Mouse (Mus musculus) hindbrain, embryonic 16.5 days (tissue): ENCODE measurements around the gene Wrap73. TPM values are rescaled to one million over a fixed set of nuclear protein-coding genes. Genes with fewer than 3 reads are reported as not detected.

Experiments
- ATAC-seq: fragments of 200-750 bp; cut with Nextera tagmentation; 2 replicates; pipeline ENCODE4 v1.8.0; 2017; ENCODE audit warnings: moderate TSS enrichment, moderate library complexity
- H3K27ac ChIP-seq: fragments of 300-500 bp; sonication (generic); 2 replicates; pipeline ENCODE4 v1.5.1; 2014; ENCODE audit warnings: low read depth, mild to moderate bottlenecking, control low read depth, low read length, moderate library complexity
- H3K27me3 ChIP-seq: fragments of 300-500 bp; sonication (generic); replicated peaks from 2 replicates; pipeline ENCODE4 v1.6.1; 2014; ENCODE audit warnings: low read length; ENCODE audit not compliant: control insufficient read depth, insufficient read depth
- H3K36me3 ChIP-seq: fragments of 300-500 bp; sonication (generic); 2 replicates; pipeline ENCODE4 v1.6.1; 2014; ENCODE audit warnings: mild to moderate bottlenecking, low read length, moderate library complexity, mixed read lengths; ENCODE audit not compliant: control insufficient read depth, insufficient read depth
- H3K4me1 ChIP-seq: fragments of 300-500 bp; sonication (generic); 2 replicates; pipeline ENCODE4 v1.6.1; 2014; ENCODE audit warnings: low read depth, low read length; ENCODE audit not compliant: control insufficient read depth, insufficient read depth
- H3K4me2 ChIP-seq: fragments of 300-500 bp; sonication (generic); 2 replicates; pipeline ENCODE4 v1.6.1; 2014; ENCODE audit warnings: mild to moderate bottlenecking, low read length, control low read depth, moderate library complexity
- H3K4me3 ChIP-seq: fragments of 300-500 bp; sonication (generic); 2 replicates; pipeline ENCODE4 v1.5.1; 2014; ENCODE audit warnings: mild to moderate bottlenecking, low read length, control low read depth, moderate library complexity
- H3K9ac ChIP-seq: fragments of 300-500 bp; sonication (generic); 2 replicates; pipeline ENCODE4 v1.6.1; 2014; ENCODE audit warnings: low read depth, mild to moderate bottlenecking, control low read depth, low read length, moderate library complexity
- H3K9me3 ChIP-seq: fragments of 300-500 bp; sonication (generic); 2 replicates; pipeline ENCODE4 v1.6.1; 2014; ENCODE audit warnings: mild to moderate bottlenecking, low read length, moderate library complexity; ENCODE audit not compliant: control insufficient read depth
- WGBS: fragments of 180-500 bp; shearing (Covaris S2); extraction: QIAGEN DNeasy Blood & Tissue Kit; methylation state at CpG from one replicate; pipeline ENCODE4 v1.1.7; 2014; 5-methylcytosine and 5-hydroxymethylcytosine counted together
- polyA plus RNA-seq: library from polyadenylated mRNA; unstranded; fragments of >200 nt; fragmentation: Nextera tagmentation; extraction: Ambion mirVana; gene quantifications from 2 replicates; pipeline ENCODE4 v1.2.1, GENCODE M21; 2015

Wrap73 gene
- polyA plus RNA-seq, 1 experiment from 2014 or later: 45.2 TPM

DNA sequence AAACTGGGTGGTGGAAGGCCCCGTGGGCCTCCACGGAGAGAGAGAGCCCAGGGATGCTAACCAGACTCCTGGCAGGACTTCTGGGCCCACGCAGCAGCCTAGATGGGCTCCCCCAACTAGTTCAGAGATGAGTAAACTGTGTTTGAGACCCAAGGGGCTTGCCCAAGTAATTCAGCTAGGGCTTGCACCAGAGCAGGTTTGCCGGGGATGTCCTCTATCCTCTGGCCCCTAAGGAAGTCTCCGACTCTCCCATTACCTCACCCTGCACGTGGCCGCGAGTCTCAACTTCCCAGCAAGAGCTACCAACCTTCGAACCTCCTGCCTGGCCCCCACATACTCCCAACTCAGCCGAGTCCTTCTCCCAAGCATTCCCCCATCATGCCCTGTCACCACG lies 32.3 kb upstream of the Wrap73 start:
- no peak overlapping the region for H3K9ac ChIP-seq
- WGBS: 84% methylated on average over 11 of the region's 11 CpGs
- H3K27me3 ChIP-seq: no peaks in the 10 kb centered on the region
- no peaks in the 10 kb centered on the region for H3K9me3 ChIP-seq
- no peak for ATAC-seq
- H3K27ac ChIP-seq: peak overlapping the region; percentile 48; the same call in 1 of the 2 replicates
- no peaks in the 10 kb centered on the region; the same call in 1 of the 2 replicates for H3K4me1 ChIP-seq
- H3K4me3 ChIP-seq: no peak overlapping the region
- no peaks in the 10 kb centered on the region for H3K36me3 ChIP-seq
- peak overlapping the region; percentile 15; the same call in 1 of the 2 replicates for H3K4me2 ChIP-seq

GRCm38 (mm10) chr4:154116421-154116820 lies 25.8 kb upstream of the Wrap73 start:
- no peak for ATAC-seq

DNA sequence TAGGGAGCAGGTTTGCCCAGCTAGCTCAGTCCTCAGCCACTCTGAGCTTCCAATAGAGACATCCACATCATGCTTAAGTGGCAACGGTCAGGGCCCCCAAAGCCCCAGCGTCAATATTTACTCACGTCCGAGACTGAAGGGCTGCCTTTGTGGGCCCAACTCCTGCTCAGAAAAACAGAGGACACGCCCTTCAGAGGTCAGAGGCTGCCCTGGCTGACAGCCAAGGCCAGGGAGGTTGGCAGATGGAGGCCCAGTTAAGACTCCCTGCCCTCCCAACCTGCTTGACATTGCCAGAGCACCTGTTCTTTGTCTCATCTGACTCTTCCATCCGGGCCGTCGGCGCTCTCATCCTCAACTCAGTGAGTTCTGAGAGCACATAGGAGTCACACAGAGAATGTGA lies 23.4 kb upstream of the Wrap73 start:
- 74% methylated on average over 9 of the region's 9 CpGs for WGBS

More at GRCm38 (mm10) chr4:154116421-154116820, 25.8 kb upstream of the Wrap73 start:
- Histone ChIP-seq H3K9me3 (no peaks in the 10 kb centered on the region), H3K4me1 (no peaks in the 10 kb centered on the region), H3K27me3 (no peaks in the 10 kb centered on the region), H3K4me2 (no peak overlapping the region), H3K27ac (no peak overlapping the region), H3K36me3 (no peaks in the 10 kb centered on the region), H3K4me3 (no peak overlapping the region), H3K9ac (no peak overlapping the region)
- 29% methylated on average over 7 of the region's 7 CpGs for WGBS

GRCm38 (mm10) chr4:154119208-154119607 lies 23.0 kb upstream of the Wrap73 start:
- no peak for ATAC-seq

More for the DNA sequence above, 23.4 kb upstream of the Wrap73 start:
- H3K9ac ChIP-seq: no peak overlapping the region
- no peak overlapping the region for H3K27ac ChIP-seq
- no peaks in the 10 kb centered on the region for H3K9me3 ChIP-seq
- no peaks in the 10 kb centered on the region for H3K36me3 ChIP-seq
- H3K27me3 ChIP-seq: no peaks in the 10 kb centered on the region; the same call in 1 of the 2 replicates
- no peaks in the 10 kb centered on the region for H3K4me1 ChIP-seq
- H3K4me2 ChIP-seq: no peak overlapping the region
- no peak overlapping the region for H3K4me3 ChIP-seq
- ATAC-seq: no peak

DNA sequence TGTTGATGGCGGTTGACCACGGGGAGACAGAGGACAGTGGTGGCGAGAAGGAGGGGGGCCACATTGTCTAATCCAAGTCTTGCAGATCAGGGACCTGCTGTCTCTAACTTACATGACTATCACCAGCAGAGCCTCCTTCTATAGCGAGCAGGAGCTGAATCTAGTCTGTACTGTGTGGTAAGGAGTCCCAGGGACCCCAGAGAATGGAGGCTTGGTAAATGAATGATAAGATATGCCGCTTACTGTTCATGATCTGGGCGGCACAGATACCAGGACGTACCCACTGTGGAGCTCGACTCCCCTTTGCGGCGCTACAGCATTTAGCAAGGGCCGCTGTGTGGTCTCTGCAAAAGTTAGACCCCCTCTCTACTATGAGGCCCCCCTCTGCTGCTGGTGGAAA lies 20.4 kb upstream of the Wrap73 start:
- H3K4me1 ChIP-seq: no peaks in the 10 kb centered on the region
- no peak overlapping the region for H3K4me3 ChIP-seq
- H3K9me3 ChIP-seq: no peaks in the 10 kb centered on the region
- H3K36me3 ChIP-seq: no peaks in the 10 kb centered on the region
- H3K27ac ChIP-seq: no peak overlapping the region
- H3K27me3 ChIP-seq: no peaks in the 10 kb centered on the region; the same call in 1 of the 2 replicates
- 77% methylated on average over 11 of the region's 11 CpGs for WGBS
- H3K4me2 ChIP-seq: no peak overlapping the region
- no peak for ATAC-seq
- no peak overlapping the region for H3K9ac ChIP-seq

More at GRCm38 (mm10) chr4:154119208-154119607, 23.0 kb upstream of the Wrap73 start:
- WGBS: 79% methylated on average over 9 of the region's 9 CpGs
- Histone ChIP-seq H3K36me3 (no peaks in the 10 kb centered on the region), H3K27ac (no peak overlapping the region), H3K4me3 (no peak overlapping the region), H3K4me1 (no peaks in the 10 kb centered on the region), H3K9ac (no peak overlapping the region), H3K4me2 (no peak overlapping the region), H3K27me3 (no peaks in the 10 kb centered on the region; the same call in 1 of the 2 replicates), H3K9me3 (no peaks in the 10 kb centered on the region)

GRCm38 (mm10) chr4:154122374-154122773 lies 19.8 kb upstream of the Wrap73 start:
- Histone ChIP-seq H3K4me2 (no peak overlapping the region), H3K27me3 (no peaks in the 10 kb centered on the region; the same call in 1 of the 2 replicates), H3K36me3 (no peaks in the 10 kb centered on the region), H3K4me1 (no peaks in the 10 kb centered on the region), H3K4me3 (no peak overlapping the region), H3K9me3 (no peaks in the 10 kb centered on the region), H3K9ac (no peak overlapping the region), H3K27ac (no peak overlapping the region)
- 73% methylated on average over 7 of the region's 7 CpGs for WGBS
- no peak for ATAC-seq

GRCm38 (mm10) chr4:154123553-154123952 lies 18.6 kb upstream of the Wrap73 start:
- 82% methylated on average over 6 of the region's 6 CpGs for WGBS
- no peak overlapping the region for H3K27ac ChIP-seq

DNA sequence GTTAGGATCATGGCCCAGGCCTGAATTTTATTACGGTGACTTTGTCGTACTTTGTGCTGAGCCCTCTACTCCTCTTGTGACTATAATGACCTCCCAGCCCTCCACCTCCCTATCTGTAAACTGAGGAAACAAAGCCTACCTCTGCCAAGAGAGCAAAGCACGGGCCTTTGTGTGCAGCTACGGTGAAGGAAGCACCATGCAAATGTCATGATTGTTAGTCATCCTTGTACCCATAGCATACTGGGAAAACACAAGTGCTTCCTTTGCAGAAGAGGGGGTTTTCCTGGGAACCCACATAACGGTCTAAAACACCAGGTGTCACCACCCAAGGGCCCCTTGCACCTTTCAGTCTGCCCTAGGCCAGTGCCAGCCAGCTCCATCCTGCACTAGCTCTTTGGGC lies 17.0 kb upstream of the Wrap73 start:
- Histone ChIP-seq H3K9ac (no peak overlapping the region), H3K4me2 (no peak overlapping the region), H3K9me3 (no peaks in the 10 kb centered on the region), H3K27me3 (peaks cover 2% of the 10 kb centered on the region; the same call in 1 of the 2 replicates), H3K36me3 (no peaks in the 10 kb centered on the region), H3K4me1 (no peaks in the 10 kb centered on the region), H3K27ac (no peak overlapping the region), H3K4me3 (no peak overlapping the region)
- ATAC-seq: no peak
- 72% methylated on average over 5 of the region's 5 CpGs for WGBS

More at GRCm38 (mm10) chr4:154123553-154123952, 18.6 kb upstream of the Wrap73 start:
- Histone ChIP-seq H3K9me3 (no peaks in the 10 kb centered on the region), H3K36me3 (no peaks in the 10 kb centered on the region), H3K9ac (no peak overlapping the region), H3K4me1 (no peaks in the 10 kb centered on the region), H3K4me3 (no peak overlapping the region), H3K27me3 (no peaks in the 10 kb centered on the region; the same call in 1 of the 2 replicates), H3K4me2 (no peak overlapping the region)
- ATAC-seq: no peak

- Histone ChIP-seq H3K36me3 (no peaks in the 10 kb centered on the region), H3K4me2 (no peak overlapping the region), H3K4me1 (no peaks in the 10 kb centered on the region), H3K27ac (no peak overlapping the region), H3K9ac (no peak overlapping the region), H3K27me3 (peaks cover 2% of the 10 kb centered on the region; the same call in 1 of the 2 replicates), H3K9me3 (no peaks in the 10 kb centered on the region), H3K4me3 (no peak overlapping the region)
- WGBS: 86% methylated on average over 3 of the region's 3 CpGs
- ATAC-seq: no peak
Observed at GRCm38 (mm10) chr4:154127273-154127672, 14.9 kb upstream of the Wrap73 start.
